Mouse (Mus musculus): ENCODE results near the gene Junb. TPM values are rescaled to one million over a fixed set of nuclear protein-coding genes. Genes with fewer than 3 reads are reported as not detected.

Junb gene
- polyA plus RNA-seq, 1 experiment from 2014 or later = 15.3 TPM

- Histone ChIP-seq H3K4me3 (ENCODE audit: low read length) (peak overlapping the region; percentile 73), H3K4me1 (ENCODE audit: control insufficient read depth, insufficient read depth, low read length) (peaks cover 41% of the 10 kb centered on the region), H3K9me3 (replicated peaks; ENCODE audit: control insufficient read depth, low read length) (no peaks in the 10 kb centered on the region), H3K27ac (ENCODE audit: low read length) (peak overlapping the region; percentile 94), H3K36me3 (ENCODE audit: control insufficient read depth, insufficient read depth) (peaks cover 14% of the 10 kb centered on the region), H3K27me3 (ENCODE audit: control insufficient read depth, insufficient read depth, low read length) (no peaks in the 10 kb centered on the region), H3K9ac (ENCODE audit: low read length) (peak overlapping the region; percentile 90), H3K4me2 (ENCODE audit: low read depth, low read length) (peak overlapping the region; percentile 97)
- under 1% methylated on average over 58 of the region's 61 CpGs for WGBS
- peak; percentile 81 for ATAC-seq (replicated peaks; ENCODE audit: extremely low read depth, insufficient read depth, low FRiP score)
Observed at GRCm38 (mm10) chr8:84976031-84976762, 2.3 kb downstream of the Junb start.

- Histone ChIP-seq H3K4me3 (ENCODE audit: low read length) (no peak overlapping the region), H3K4me1 (ENCODE audit: control insufficient read depth, insufficient read depth, low read length) (peaks cover 41% of the 10 kb centered on the region), H3K9me3 (replicated peaks; ENCODE audit: control insufficient read depth, low read length) (no peaks in the 10 kb centered on the region), H3K9ac (ENCODE audit: low read length) (no peak overlapping the region), H3K27ac (ENCODE audit: low read length) (peak overlapping the region; percentile 94), H3K27me3 (ENCODE audit: control insufficient read depth, insufficient read depth, low read length) (no peaks in the 10 kb centered on the region), H3K4me2 (ENCODE audit: low read depth, low read length) (peak overlapping the region; percentile 97; the same call in 1 of the 2 replicates), H3K36me3 (ENCODE audit: control insufficient read depth, insufficient read depth) (peaks cover 16% of the 10 kb centered on the region)
- WGBS = 36% methylated on average over 7 of the region's 7 CpGs
- ATAC-seq (replicated peaks; ENCODE audit: extremely low read depth, insufficient read depth, low FRiP score) = no peak
Observed at GRCm38 (mm10) chr8:84975434-84975833, 3.1 kb downstream of the Junb start.

- 79% methylated on average over 8 of the region's 8 CpGs for WGBS
- H3K4me1 ChIP-seq (ENCODE audit: control insufficient read depth, insufficient read depth, low read length) = peaks cover 37% of the 10 kb centered on the region
- ATAC-seq (replicated peaks; ENCODE audit: extremely low read depth, insufficient read depth, low FRiP score) = no peak
Observed at GRCm38 (mm10) chr8:84974543-84975142, 3.9 kb downstream of the Junb start.

GRCm38 (mm10) chr8:84973803-84974542 lies 4.5 kb downstream of the Junb start:
- peaks cover 30% of the 10 kb centered on the region for H3K4me1 ChIP-seq (ENCODE audit: control insufficient read depth, insufficient read depth, low read length)

More at GRCm38 (mm10) chr8:84974543-84975142, 3.9 kb downstream of the Junb start:
- Histone ChIP-seq H3K27ac (ENCODE audit: low read length) (no peak overlapping the region; the same call in 1 of the 2 replicates), H3K27me3 (ENCODE audit: control insufficient read depth, insufficient read depth, low read length) (no peaks in the 10 kb centered on the region), H3K36me3 (ENCODE audit: control insufficient read depth, insufficient read depth) (peaks cover 16% of the 10 kb centered on the region), H3K4me3 (ENCODE audit: low read length) (no peak overlapping the region), H3K4me2 (ENCODE audit: low read depth, low read length) (no peak overlapping the region), H3K9me3 (replicated peaks; ENCODE audit: control insufficient read depth, low read length) (no peaks in the 10 kb centered on the region), H3K9ac (ENCODE audit: low read length) (no peak overlapping the region)

GRCm38 (mm10) chr8:84973079-84973478 lies 5.4 kb downstream of the Junb start:
- Histone ChIP-seq H3K9ac (ENCODE audit: low read length) (no peak overlapping the region), H3K4me1 (ENCODE audit: control insufficient read depth, insufficient read depth, low read length) (peaks cover 32% of the 10 kb centered on the region), H3K9me3 (replicated peaks; ENCODE audit: control insufficient read depth, low read length) (no peaks in the 10 kb centered on the region), H3K36me3 (ENCODE audit: control insufficient read depth, insufficient read depth) (peaks cover 16% of the 10 kb centered on the region), H3K27ac (ENCODE audit: low read length) (no peak overlapping the region), H3K4me3 (ENCODE audit: low read length) (no peak overlapping the region), H3K4me2 (ENCODE audit: low read depth, low read length) (no peak overlapping the region), H3K27me3 (ENCODE audit: control insufficient read depth, insufficient read depth, low read length) (no peaks in the 10 kb centered on the region)
- 90% methylated on average over 1 of the region's 1 CpGs for WGBS
- no peak for ATAC-seq (replicated peaks; ENCODE audit: extremely low read depth, insufficient read depth, low FRiP score)

More at GRCm38 (mm10) chr8:84973803-84974542, 4.5 kb downstream of the Junb start:
- no peaks in the 10 kb centered on the region for H3K27me3 ChIP-seq (ENCODE audit: control insufficient read depth, insufficient read depth, low read length)
- no peak overlapping the region for H3K9ac ChIP-seq (ENCODE audit: low read length)
- 60% methylated on average over 4 of the region's 4 CpGs for WGBS
- peaks cover 16% of the 10 kb centered on the region for H3K36me3 ChIP-seq (ENCODE audit: control insufficient read depth, insufficient read depth)
- no peaks in the 10 kb centered on the region for H3K9me3 ChIP-seq (replicated peaks; ENCODE audit: control insufficient read depth, low read length)
- no peak overlapping the region for H3K4me3 ChIP-seq (ENCODE audit: low read length)
- H3K27ac ChIP-seq (ENCODE audit: low read length) = no peak overlapping the region
- no peak for ATAC-seq (replicated peaks; ENCODE audit: extremely low read depth, insufficient read depth, low FRiP score)
- no peak overlapping the region for H3K4me2 ChIP-seq (ENCODE audit: low read depth, low read length)

GRCm38 (mm10) chr8:84970913-84971312 lies 7.6 kb downstream of the Junb start:
- H3K27me3 ChIP-seq (ENCODE audit: control insufficient read depth, insufficient read depth, low read length) = no peaks in the 10 kb centered on the region
- ATAC-seq (replicated peaks; ENCODE audit: extremely low read depth, insufficient read depth, low FRiP score) = no peak
- H3K4me1 ChIP-seq (ENCODE audit: control insufficient read depth, insufficient read depth, low read length) = peaks cover 29% of the 10 kb centered on the region
- H3K9me3 ChIP-seq (replicated peaks; ENCODE audit: control insufficient read depth, low read length) = no peaks in the 10 kb centered on the region
- H3K4me2 ChIP-seq (ENCODE audit: low read depth, low read length) = peak overlapping the region; percentile 86
- peak overlapping the region; percentile 88 for H3K9ac ChIP-seq (ENCODE audit: low read length)
- WGBS = 42% methylated on average over 5 of the region's 5 CpGs
- H3K4me3 ChIP-seq (ENCODE audit: low read length) = peak overlapping the region; percentile 74
- peaks cover 16% of the 10 kb centered on the region for H3K36me3 ChIP-seq (ENCODE audit: control insufficient read depth, insufficient read depth)
- H3K27ac ChIP-seq (ENCODE audit: low read length) = no peak overlapping the region

GRCm38 (mm10) chr8:84970135-84970790 lies 8.3 kb downstream of the Junb start:
- H3K4me3 ChIP-seq (ENCODE audit: low read length) = peak overlapping the region; percentile 74
- no peak for ATAC-seq (replicated peaks; ENCODE audit: extremely low read depth, insufficient read depth, low FRiP score)
- peaks cover 16% of the 10 kb centered on the region for H3K36me3 ChIP-seq (ENCODE audit: control insufficient read depth, insufficient read depth)
- peak overlapping the region; percentile 88 for H3K9ac ChIP-seq (ENCODE audit: low read length)
- H3K4me2 ChIP-seq (ENCODE audit: low read depth, low read length) = peak overlapping the region; percentile 86
- no peaks in the 10 kb centered on the region for H3K9me3 ChIP-seq (replicated peaks; ENCODE audit: control insufficient read depth, low read length)
- H3K27me3 ChIP-seq (ENCODE audit: control insufficient read depth, insufficient read depth, low read length) = no peaks in the 10 kb centered on the region
- H3K4me1 ChIP-seq (ENCODE audit: control insufficient read depth, insufficient read depth, low read length) = peaks cover 28% of the 10 kb centered on the region
- WGBS = 8% methylated on average over 21 of the region's 21 CpGs
- H3K27ac ChIP-seq (ENCODE audit: low read length) = peak overlapping the region; percentile 84

- Histone ChIP-seq H3K4me2 (ENCODE audit: low read depth, low read length) (peak within 1 kb of the TSS; percentile 86), H3K27ac (ENCODE audit: low read length) (peak within 1 kb of the TSS; percentile 84), H3K9ac (ENCODE audit: low read length) (peak within 1 kb of the TSS; percentile 88), H3K4me1 (ENCODE audit: control insufficient read depth, insufficient read depth, low read length) (peaks cover 33% of the 10 kb centered on the region), H3K4me3 (ENCODE audit: low read length) (peak within 1 kb of the TSS; percentile 74), H3K36me3 (ENCODE audit: control insufficient read depth, insufficient read depth) (peaks cover 13% of the 10 kb centered on the region), H3K27me3 (ENCODE audit: control insufficient read depth, insufficient read depth, low read length) (no peaks in the 10 kb centered on the region), H3K9me3 (replicated peaks; ENCODE audit: control insufficient read depth, low read length) (no peaks in the 10 kb centered on the region)
- peak; percentile 65 for ATAC-seq (replicated peaks; ENCODE audit: extremely low read depth, insufficient read depth, low FRiP score)
- under 1% methylated on average over 56 of the region's 56 CpGs for WGBS
Observed at GRCm38 (mm10) chr8:84969241-84970134, 9.0 kb downstream of the Junb start, which contains the start of the genes Gm49661, Prdx2 and Rnaseh2a. TSS of gene Gm49661 (minus strand) at chr8:84969433. TSS of gene Prdx2 (plus strand) at chr8:84969587. TSS of gene Rnaseh2a (minus strand) at chr8:84969767.

All from heart, embryonic 16.5 days (tissue).